Mouse (Mus musculus): ENCODE measurements at regions not wholly inside any gene's neighbourhood (a gene's known extent, or its start where the extent isn't known, plus 50 kb on each side); places are given as distances from the start of the nearest gene placed in this dataset.

GRCm38 (mm10) chr2:178834986-178835385 is 404.7 kb downstream of the Cdh26 start:
- DNase-seq (ENCODE audit: low spot score), result no peak

- DNase-seq (ENCODE audit: low spot score), result no peak
Observed at GRCm38 (mm10) chr2:178838571-178838970, 408.2 kb downstream of the Cdh26 start.

- no peak for DNase-seq (ENCODE audit: low spot score)
Observed at GRCm38 (mm10) chr2:178840975-178841374, 410.6 kb downstream of the Cdh26 start.

GRCm38 (mm10) chr2:178842595-178842994 is 412.3 kb downstream of the Cdh26 start:
- no peak for DNase-seq (ENCODE audit: low spot score)

- DNase-seq (ENCODE audit: low spot score), result no peak
Observed at GRCm38 (mm10) chr2:178843458-178843857, 413.1 kb downstream of the Cdh26 start.

- DNase-seq (ENCODE audit: low spot score), result no peak
Observed at GRCm38 (mm10) chr2:178844561-178844960, 414.2 kb downstream of the Cdh26 start.

GRCm38 (mm10) chr2:178850320-178850719 is 420.0 kb downstream of the Cdh26 start:
- no peak for DNase-seq (ENCODE audit: low spot score)

- no peak for DNase-seq (ENCODE audit: low spot score)
Observed at GRCm38 (mm10) chr2:178850769-178851168, 420.4 kb downstream of the Cdh26 start.

GRCm38 (mm10) chr2:178854012-178854411 is 423.7 kb downstream of the Cdh26 start:
- DNase-seq (ENCODE audit: low spot score), result no peak

- no peak for DNase-seq (ENCODE audit: low spot score)
Observed at GRCm38 (mm10) chr2:178854760-178855159, 424.4 kb downstream of the Cdh26 start.

GRCm38 (mm10) chr2:178862620-178863019 is 432.3 kb downstream of the Cdh26 start:
- no peak for DNase-seq (ENCODE audit: low spot score)

- peak; percentile 45 for DNase-seq (ENCODE audit: low spot score)
Observed at GRCm38 (mm10) chr2:178867086-178867485, 436.8 kb downstream of the Cdh26 start.

GRCm38 (mm10) chr2:178869160-178869559 is 438.8 kb downstream of the Cdh26 start:
- DNase-seq (ENCODE audit: low spot score), result no peak

- no peak for DNase-seq (ENCODE audit: low spot score)
Observed at GRCm38 (mm10) chr2:178878436-178878835, 448.1 kb downstream of the Cdh26 start.

GRCm38 (mm10) chr2:178885686-178886085 is 455.4 kb downstream of the Cdh26 start:
- DNase-seq (ENCODE audit: low spot score), result no peak

GRCm38 (mm10) chr2:178888704-178889103 is 458.4 kb downstream of the Cdh26 start:
- DNase-seq (ENCODE audit: low spot score), result peak; percentile 0

- DNase-seq (ENCODE audit: low spot score), result no peak
Observed at GRCm38 (mm10) chr2:178902397-178902796, 472.1 kb downstream of the Cdh26 start.

- DNase-seq (ENCODE audit: low spot score), result no peak
Observed at GRCm38 (mm10) chr2:178909325-178909724, 479.0 kb downstream of the Cdh26 start.

- no peak for DNase-seq (ENCODE audit: low spot score)
Observed at GRCm38 (mm10) chr2:178911646-178912045, 481.3 kb downstream of the Cdh26 start.

- no peak for DNase-seq (ENCODE audit: low spot score)
Observed at GRCm38 (mm10) chr2:178916316-178917033, 486.1 kb downstream of the Cdh26 start.

- no peak for DNase-seq (ENCODE audit: low spot score)
Observed at GRCm38 (mm10) chr2:178924456-178925115, 494.3 kb downstream of the Cdh26 start.

GRCm38 (mm10) chr2:178927038-178927660 is 496.8 kb downstream of the Cdh26 start:
- no peak for DNase-seq (ENCODE audit: low spot score)

- DNase-seq (ENCODE audit: low spot score), result no peak
Observed at GRCm38 (mm10) chr2:178929033-178929432, 498.7 kb downstream of the Cdh26 start.

All from ovary, postnatal 14 days (tissue).